Mouse (Mus musculus) E14TG2a.4 (cell line): ENCODE results near the gene Pex11a.
"Not testable (repeated sequence)": the region's sequence is repeated elsewhere in the genome, so short reads cannot be mapped to it uniquely, and the experiment has no call there.

Experiments
- CTCF ChIP-seq: conservative IDR thresholded peaks from 2 replicates; pipeline ENCODE4 v1.5.1; 2014; ENCODE audit warnings: low read length
- NANOG ChIP-seq: IDR thresholded peaks from 2 replicates; pipeline ENCODE4 v1.6.1; 2014; ENCODE audit warnings: borderline replicate concordance, low read length, mixed read lengths
- POU5F1 ChIP-seq: IDR thresholded peaks from 2 replicates; pipeline ENCODE4 v1.6.1; 2014; ENCODE audit warnings: low read length, borderline replicate concordance

- TF ChIP-seq CTCF, NANOG, POU5F1: not testable (repeated sequence)
These were observed 46.9 kb upstream of the Pex11a start for GRCm38 (mm10) chr7:79789812-79790211.
